Mouse (Mus musculus) naive thymus-derived CD4-positive, alpha-beta T cell, adult 2 months (primary cell): ENCODE results near the gene Pced1b.

Experiments
- DNase-seq: peaks from one replicate; pipeline ENCODE4 v3.0.0-alpha.2; 2011; ENCODE audit warnings: low read depth

Gene Pced1b

DNA sequence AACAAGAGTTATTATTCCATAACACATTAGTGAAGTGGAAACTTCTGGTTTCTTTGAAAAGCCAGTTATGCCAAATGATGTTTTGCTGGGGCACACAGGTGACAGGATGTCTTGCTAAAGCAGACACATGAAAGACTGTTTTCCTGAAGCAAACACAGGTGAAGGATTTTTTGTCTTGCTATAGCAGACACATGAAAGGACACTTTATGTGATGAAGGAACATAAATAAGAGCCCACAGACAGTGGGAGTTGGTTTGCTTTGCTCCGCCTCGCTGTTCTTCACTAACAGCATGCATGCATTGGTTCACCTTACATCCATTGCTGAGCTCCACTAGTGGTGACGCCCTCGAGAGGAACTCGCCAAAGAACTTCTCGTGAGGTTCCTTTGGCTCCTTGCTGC is 154.0 kb downstream of the Pced1b start:
- peak; percentile 61 for DNase-seq

DNA sequence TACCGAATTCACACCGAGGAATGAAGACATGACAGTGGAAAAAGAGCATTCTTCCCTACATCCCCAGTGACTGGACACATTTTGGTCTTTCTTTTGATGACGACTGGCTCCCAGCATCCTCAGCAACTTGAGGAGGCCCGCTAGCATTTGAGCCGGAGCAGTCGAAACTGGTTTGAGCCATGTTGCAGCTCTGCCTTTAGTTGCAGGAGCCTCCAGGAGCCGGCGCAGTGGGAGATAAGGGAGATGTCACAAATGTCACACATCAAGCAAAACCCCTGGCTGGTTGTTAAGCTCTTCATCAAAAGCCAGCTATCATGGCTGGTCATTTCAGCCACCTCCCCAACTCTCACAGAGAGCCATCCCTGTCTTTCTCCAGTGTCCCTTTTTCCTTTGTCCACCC is 157.6 kb downstream of the Pced1b start:
- DNase-seq: no peak

DNA sequence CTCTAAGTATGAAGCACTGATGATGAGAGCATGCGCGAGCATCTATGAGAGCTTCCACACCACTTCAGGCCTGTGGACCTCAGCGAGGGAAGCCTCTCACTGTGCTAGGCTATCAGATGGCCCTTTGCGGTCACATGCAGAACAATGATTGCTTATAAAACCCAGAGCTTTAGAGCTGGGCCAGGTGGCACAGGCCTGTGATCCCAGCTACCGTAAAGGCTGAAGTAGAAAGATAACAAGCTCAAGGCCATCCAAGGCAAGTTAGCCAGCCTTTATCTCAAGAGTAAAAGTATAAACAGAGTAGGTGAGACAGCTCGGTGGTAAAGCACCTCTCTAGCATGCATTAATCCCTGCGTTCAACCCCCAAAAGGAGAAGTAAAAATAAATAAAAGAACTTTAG is 158.1 kb downstream of the Pced1b start:
- no peak for DNase-seq

DNA sequence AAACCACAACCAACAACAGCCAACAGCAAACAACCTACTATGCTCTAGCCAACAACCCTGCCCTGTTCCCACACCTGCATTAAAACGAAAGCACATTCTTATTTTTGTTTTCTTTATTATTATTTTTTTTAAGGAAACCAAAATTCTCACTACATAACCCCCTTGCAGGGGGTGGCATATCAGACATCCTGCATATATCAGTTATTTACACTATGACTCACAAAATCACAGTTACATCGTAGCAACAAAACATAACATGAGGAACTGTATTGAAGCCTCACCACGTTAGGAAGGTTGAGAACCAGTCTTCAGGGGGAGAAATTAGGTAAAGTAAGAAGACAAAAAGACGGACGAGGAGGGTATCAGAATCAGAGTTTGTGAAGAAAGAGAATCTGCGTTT is 159.2 kb downstream of the Pced1b start:
- no peak for DNase-seq

DNA sequence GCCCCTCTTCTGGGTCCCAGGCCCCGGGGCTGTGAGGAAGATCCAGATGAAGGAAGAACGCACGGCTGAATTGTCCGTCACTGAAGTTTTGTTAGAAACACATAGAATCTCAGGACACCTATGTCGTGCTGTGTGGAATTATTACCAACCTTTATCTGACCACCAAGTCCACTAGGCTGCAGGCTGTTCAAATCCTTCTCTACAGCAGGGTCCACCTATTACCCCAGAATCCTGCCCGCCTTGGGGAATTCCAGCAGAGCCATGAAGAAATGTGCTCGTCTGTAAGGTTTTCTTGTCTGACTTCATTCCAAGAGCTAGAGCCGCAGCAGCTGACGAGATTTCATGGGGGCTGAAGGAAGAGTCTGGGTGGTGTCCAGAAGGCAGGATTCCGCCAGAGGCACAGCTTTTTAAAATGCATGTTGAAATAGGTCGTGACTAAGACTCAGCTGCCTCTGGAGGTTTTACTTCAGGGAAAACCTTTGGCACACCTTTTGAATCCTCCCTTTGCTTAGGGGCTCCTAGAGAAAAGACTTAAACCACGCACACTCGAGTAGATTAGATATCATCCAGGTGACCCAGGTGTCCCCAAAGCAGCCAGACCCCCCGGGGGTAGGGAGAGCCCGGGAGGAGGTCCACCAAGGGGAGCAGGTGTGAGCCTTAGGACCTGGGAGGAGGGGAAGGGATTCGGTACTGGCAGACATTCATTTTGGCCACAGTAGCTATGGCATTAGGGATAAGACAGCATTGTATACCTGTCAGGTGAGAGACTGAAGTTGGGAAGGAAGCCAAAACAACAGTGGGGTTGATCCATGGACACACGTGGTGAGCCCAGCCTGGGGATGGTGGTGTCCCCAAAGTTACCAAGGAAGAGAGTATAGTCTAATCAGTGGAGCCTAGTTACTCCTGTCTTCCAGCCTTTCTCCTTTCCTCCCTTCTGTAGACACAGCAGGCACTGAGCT is 160.9 kb downstream of the Pced1b start:
- no peak for DNase-seq

DNA sequence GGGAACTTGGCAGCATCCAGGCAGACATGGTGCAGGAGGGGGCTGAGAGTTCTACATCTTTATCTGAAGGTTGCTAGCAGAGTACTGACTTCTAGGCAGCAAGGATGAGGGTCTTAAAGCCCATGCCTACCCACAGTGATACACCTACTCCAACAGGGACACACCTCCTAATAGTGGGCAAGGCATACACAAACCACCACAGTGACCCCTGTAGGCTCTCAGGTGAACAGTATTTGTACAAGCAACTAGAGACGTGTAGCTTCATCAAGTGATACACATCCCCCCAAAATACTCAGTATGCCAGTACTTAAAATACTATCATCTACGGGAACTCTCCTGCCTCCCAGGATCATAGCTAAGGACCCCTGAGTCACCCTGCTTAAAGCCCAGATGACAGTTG is 164.2 kb downstream of the Pced1b start:
- no peak for DNase-seq

DNA sequence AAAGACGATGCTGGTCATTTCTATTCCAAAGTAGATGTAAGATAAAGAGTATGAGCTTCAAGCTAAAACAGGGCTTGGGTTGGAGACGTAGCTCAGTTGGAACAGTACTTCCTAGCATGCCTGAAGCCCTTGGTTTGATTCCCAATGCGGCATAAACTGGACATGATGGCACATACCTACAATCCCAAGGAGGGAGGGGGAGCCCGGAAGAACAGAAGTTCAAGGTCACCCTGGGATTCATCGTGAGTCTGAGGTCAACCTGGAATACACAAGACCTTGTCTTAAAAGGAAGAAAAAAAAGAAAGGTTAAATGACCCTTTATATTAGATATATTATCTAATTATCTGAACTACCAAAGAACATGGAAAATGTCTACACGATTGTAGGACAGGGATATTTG is 164.8 kb downstream of the Pced1b start:
- no peak for DNase-seq

DNA sequence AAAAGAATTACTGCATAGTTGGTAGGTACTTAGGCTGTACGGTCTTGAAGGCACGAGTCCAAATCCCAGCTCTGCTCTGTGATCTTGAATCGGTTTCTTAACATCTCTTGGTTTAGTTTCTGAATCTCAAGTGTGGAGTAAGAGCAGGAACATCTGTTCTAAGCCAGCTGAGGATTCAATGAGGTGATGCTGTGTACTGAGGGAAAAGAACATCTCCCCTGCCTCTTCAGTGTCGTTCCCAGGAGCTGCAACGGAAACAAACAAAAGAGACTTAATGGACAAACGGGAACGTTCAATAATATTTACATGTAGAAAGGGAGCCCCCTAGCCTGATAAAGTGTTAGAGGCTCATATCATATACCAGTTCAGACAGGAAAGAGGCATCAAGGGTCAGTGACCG is 165.4 kb downstream of the Pced1b start:
- no peak for DNase-seq

DNA sequence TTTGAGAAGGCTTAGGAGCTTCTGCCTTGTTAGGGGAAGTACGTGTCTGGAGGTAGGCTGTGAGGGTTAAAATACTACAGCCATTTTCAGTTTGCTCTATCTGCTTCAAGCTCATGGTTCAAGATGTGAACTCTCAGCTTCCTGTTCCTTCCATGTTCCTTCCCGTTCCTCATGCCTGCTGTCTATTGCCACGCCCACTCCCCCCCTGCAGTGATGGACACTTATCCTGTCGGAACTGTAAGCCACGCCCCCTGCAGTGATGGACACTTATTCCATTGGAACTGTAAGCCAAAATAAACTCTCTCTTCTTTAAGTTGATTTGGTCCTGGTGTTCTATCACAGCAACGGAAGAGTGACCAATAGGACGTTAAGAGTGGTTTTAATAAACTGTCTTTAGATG is 166.0 kb downstream of the Pced1b start:
- DNase-seq: no peak

DNA sequence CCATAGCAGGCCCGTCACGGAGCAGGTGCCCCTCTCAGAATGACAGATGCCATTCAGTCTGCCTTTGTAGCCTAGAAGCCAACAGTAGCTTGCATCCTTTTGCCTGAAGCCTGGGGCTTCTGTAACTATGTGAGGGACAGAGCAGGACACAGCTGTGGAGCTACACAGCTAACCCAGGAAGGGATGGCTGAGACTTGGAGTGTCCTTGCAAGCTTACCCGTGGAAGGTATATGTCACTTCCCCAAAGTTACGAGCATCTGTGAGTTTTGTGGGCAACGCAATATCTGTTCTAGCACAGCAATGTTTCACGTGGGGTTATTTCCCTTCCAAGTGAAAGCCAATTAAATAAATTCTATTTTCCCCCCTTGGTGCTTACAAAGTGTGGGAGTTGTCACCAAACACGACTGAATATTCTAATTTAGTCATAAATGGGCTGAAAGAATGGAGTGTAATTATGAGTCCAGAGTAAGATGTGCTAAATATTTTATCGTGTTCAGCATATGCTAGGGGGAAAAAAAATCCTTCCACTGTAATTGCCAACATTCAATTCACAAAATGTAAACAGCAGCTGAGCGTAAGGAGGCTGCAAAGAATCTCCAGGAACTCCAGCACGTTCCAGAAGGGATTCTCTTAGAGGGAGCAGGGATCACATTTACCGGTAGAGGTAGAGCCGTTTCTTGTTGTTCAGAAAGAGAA is 168.0 kb downstream of the Pced1b start:
- DNase-seq: no peak

DNA sequence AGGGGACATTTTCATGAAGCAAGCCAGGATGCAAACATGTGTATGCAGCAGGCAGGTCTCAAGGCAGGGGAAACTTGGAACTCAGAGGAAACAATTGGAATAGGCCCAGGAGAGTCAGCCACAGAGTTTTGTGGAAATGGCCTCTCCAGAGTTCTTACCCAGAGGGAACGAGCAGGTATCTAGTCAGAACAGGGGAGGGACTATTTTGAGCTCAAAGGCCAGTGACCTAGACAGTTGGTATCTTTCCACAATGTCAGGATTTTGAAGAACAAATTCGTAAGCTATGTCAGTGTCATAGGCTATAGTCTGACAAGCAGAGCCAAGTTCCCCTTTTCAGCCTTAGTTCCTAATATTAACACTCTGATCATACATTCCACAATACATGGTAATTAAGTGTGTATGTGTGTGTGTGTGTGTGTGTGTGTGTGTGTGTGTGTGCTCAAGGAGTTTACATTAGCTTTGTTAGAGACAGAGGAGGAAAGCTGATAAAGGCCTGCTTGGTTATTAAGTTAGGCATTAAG is 168.6 kb downstream of the Pced1b start:
- no peak for DNase-seq

DNA sequence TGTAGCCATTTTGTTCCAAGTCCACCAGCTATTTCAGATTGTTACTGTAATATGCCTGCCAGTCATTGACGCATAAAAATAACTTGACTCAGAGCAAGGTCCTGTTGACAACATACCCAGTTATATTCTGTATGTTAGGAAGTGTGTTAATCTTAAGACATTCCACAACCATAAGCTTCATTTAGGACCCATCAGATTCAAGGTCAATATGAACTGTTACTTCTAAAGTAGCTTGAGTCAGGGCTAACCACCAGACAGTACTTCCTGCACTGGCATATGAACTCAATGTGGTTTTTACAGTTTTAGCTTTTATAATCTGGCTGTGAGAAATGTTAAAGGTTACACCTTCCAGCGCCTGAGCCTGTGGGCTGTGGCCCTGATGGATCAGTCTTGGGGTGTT is 173.4 kb downstream of the Pced1b start:
- DNase-seq: peak; percentile 56

DNA sequence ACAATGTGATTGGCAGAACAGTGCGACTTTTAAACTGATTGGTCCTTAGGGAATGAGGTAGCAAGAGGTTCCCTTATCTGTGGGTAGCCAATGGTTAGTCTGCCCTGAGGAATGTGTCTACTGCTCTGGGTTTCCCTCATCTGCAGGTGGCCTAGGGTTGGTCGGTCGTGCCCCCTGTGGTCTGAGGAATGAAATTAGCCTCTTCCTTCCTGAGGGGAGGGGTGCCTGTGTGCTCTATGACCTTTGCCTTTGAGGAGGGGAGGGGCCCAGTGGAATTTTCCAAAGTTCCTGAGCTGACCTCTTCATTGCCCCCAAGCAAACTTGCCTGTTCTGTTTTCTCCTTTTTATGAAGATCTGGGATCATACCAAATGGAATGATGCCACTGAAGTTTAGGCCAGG is 174.6 kb downstream of the Pced1b start:
- no peak for DNase-seq

DNA sequence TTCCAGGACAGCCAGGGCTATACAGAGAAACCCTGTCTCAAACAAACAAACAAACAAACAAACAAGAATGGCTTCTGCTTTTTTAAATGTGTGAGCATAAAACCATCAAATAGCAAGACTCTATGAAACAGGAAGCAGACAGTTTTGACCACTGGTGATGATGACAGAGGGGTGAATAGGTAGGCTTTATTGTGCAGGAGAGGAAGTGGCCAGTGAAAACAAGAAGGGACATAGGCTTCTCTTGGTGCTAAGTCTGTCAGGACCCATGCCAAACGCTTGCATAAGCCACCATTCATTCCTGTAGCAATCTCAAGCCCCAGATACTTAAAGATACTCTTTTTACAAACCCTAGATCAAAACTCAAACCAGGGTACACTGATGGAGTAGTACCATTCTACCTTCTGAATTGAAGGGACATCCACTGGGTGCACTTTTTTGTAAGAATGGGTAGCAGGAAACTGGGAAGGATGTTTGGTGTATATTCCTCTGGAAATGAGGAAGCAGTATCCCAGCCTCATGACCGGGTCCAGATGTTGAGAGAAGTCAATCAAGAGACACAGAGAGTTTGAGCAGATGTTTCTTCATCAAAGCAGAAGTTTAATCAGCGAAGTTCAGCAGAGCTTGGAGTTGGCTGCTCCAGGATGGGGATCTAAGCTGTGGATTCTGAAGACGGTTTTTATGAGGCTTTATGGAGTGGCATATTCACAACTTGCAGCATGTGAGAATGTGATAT is 175.5 kb downstream of the Pced1b start:
- DNase-seq: no peak

DNA sequence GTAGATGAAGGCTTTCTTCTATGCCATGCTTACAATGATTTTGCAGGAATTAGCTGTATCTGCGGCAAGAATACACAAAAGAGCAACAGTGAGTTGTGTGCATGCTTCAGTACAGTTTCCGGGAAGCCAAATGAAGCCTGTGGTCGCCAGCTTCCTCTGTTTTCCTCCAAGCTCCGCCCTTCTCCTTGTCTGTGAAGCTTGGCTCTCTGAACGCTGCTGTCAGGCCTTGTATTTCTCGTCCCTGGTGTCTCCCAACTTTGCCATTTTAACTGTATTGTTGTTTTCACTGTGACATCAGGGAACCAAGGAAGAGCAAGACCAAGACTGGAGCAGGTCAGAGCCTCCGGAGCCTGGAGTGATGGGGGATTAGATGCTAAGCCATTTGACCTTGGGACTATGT is 177.5 kb downstream of the Pced1b start:
- DNase-seq: peak; percentile 83

DNA sequence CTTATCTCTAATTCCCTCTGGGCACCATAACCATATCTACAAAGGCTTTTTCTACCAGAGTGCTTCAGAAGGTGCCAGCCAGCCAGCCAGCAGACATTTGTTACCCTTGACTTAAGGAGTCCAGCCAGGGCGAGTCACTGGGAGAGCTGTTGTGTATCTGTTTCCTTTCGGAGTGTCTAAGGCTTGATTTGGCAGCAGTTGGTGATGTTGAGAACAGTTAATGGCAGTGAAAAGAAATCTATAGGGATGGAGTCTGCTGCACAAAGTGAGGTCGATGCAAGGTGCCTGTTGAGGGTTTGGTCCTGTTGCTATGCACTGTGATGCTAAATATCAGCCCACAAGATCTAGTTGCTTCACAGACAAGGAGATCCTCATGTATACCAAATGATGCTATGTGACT is 178.1 kb downstream of the Pced1b start:
- peak; percentile 62 for DNase-seq

DNA sequence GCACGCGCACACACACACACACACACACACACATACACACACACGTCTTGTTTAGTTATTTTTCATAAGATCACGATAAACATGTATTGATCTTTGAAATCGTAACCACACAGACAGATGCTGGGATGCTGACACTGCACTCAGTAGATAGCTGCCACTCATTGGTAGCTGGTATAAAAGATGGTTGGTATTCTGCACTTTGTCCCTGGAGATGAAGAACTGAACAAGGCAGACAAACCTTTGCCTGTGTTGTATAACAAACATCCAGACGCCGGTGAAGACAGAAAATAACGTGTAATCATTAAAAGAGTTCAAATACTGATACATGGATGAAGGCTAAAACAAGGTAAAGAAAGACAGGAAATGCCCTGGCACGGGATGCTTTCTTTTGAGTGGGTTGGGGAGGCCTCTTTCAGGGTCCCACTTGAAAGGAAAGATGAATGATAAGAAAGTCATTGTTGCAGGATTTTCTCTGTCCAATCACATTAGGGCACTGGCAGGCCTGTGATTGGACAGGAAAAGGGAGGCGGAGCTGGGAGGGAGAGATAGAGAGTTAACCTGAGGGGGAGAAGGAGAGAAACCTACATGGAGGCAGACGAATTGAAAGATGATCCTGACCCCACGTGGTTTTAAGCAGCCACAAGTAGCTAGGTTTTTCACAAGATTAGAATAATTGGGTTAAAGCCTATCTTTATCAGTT is 182.4 kb downstream of the Pced1b start:
- DNase-seq: peak; percentile 75

DNA sequence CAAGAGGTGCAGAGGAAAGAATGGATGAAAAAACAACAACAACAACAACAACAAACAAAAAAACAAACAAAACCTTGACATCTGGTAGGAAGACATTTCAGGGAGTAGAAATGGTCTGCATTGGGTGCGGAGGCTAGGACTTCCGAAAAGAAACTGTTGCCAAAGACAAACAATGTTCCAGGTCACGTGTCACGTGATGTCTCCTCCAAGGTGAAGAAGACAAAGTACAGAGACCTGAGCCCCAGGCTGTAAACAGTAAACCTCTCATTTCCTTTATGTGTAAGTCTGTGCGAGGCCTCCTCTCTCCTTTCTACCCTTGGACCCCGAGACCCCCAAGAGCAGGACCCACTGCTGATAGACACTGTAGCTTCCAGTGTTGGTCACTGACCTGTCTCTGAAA is 184.6 kb downstream of the Pced1b start:
- DNase-seq: no peak

DNA sequence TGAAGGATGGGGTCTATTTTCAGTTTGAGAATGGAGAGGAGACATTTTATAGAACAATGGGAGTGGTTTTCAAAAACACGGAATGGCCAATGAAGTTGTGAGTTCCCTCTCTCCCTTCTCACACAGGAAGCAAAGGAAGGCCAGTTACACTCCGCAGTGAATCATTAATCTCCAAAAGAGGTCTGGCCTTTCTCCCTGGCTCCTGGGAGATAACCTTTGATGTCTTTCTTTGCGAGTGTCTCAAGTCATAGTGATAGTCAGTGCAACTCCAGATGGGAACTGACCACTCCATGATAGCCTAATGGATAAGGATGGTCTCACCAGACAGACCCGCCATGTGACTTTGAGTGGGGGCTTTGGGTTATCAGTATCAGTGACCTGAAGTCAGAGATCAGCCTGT is 185.3 kb downstream of the Pced1b start:
- DNase-seq: no peak
